Mouse (Mus musculus) cerebellum, adult 11-12 months (tissue): ENCODE data around the gene LTO1.

ENCODE experiments used
- DNase-seq: peaks from one replicate; pipeline ENCODE4 v3.0.0; 2022

Gene LTO1

DNA sequence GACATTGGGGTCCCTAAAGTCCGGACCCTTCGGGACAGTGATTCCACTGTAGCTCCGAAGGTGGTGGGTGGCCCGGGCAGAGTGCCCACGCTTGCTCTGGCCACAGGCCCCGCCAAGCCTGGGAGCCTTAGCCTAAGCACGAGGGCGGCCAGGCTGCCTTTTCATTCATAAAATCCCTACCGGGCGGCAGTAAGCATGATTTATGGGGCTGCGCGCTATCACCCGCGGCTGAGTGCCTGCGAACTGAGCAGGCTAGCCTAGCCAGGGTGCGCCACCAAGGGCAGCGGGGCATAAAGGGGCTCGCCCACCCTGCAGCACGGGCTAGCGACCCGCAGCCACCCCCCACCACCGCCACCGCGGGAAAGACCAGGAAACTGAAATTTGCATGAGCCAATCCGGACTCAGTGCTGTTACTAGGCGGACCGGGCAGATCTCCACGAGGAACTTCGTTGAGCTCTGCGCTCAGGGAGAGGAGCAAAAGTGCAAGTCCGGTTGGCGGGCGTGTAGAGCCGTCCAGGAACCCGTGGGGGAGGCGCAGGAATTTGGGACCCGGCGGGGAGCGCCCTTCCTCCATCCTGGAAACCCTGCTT is 26.4 kb downstream of the LTO1 start:
- DNase-seq: no peak

- DNase-seq: no peak
Observed at GRCm38 (mm10) chr7:144942071-144942743, 27.3 kb downstream of the LTO1 start.

DNA sequence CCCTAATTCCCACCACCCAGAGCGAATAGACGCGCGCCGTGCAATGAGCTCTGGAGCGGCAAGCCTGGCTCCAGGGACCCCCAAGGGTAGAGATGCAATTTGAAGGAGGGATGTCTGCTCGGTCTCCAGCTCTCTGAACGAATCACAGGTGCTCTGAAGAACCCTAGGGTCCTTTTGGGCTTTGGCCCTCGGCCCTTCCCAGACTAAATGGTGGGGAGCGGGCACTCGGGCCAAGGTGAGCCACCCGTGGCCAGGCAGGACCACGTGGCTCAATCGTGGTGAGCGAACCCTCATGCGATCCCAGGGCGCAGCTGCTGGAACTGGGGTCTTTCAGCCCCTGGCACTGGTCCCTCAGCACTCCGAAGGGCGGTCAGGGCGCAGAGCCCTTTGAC is 27.8 kb downstream of the LTO1 start:
- DNase-seq: no peak

- peak; percentile 20 for DNase-seq
Observed at GRCm38 (mm10) chr7:144943254-144943653, 28.4 kb downstream of the LTO1 start.

DNA sequence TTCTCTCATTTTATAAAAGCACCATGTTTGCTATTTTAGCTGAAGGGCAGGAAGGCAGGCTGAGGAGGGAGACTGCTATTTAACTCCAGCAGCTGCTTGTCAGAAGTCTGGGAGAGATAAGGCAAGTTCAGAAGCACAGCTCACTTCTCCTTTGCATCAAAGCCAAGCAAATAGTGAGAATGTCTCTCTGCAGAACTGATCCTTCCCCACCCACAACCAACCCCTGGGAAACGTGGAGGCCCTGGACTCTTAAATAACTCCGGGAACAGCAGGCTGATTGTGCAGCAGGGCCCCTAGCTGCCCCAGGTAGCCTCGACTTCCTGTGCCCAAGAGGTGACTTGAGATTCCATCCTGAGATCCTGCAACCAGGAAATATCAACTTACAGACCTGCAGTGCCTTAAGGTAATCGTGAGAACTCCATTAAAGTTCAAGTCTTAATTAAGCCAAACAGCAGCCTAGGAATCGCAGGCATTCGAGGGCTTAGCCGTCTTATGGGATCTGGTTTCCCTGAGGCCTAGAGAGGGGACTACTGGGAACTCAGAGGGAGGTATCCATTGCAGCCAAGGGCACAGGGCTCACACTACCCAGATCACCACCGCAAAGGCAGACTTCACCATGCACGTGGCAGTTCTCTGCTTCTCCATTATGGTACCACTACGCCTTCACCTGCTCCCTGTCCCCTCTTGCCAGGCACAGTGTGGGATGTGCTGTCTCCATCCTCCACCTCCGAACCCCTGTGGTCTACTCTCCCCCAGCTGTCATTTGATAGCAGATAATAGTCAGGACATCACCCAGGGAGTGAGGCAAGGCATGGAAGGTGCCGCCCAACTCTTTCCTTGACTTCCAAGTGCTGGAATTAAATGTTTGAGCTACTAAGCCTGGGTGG is 43.9 kb downstream of the LTO1 start:
- DNase-seq: no peak

- no peak for DNase-seq
Observed at GRCm38 (mm10) chr7:144963911-144964310, 49.0 kb downstream of the LTO1 start.

DNA sequence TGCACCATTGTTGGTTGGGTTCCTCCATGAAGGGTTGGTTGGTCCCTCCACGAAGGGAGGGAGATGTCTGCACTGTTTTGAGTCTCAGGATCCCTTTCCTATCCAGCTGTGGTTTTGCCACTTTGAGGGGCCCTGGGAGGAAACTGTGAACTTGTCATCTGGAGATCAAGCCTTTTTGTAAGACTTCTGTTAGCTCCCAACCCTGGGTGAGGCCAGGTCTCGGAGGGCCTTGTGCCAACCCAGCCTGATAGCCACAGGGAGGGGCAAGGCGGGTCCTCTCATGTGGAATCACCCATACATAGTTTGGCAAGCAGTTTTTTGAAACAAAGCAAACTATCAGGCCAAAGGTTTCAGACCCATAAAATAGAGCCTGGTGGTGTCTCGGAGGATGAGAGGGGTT is 49.4 kb downstream of the LTO1 start:
- DNase-seq: no peak

- no peak for DNase-seq
Observed at GRCm38 (mm10) chr7:144965893-144966292, 51.0 kb downstream of the LTO1 start.

GRCm38 (mm10) chr7:144970997-144971768 is 56.3 kb downstream of the LTO1 start:
- DNase-seq: no peak

DNA sequence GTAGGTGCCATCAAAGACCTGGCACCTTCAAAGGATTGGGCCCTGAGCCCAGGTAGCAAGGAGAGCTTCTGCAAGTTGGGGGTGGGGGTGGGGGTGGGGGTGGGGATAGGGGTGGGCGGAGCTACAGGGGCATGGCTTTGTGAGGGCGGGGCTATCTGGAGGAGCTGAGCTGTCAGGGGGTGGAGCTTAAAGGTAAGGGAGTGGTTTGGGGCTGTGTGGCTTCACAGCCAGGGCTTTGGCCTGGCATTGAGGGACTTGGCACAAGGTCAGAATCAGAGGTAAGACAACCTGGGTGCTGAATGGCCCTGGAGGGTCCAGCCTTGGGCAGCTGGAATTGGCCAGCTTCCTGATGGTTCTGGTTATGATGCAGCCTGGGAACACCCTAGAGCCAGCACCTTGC is 56.9 kb downstream of the LTO1 start:
- no peak for DNase-seq

DNA sequence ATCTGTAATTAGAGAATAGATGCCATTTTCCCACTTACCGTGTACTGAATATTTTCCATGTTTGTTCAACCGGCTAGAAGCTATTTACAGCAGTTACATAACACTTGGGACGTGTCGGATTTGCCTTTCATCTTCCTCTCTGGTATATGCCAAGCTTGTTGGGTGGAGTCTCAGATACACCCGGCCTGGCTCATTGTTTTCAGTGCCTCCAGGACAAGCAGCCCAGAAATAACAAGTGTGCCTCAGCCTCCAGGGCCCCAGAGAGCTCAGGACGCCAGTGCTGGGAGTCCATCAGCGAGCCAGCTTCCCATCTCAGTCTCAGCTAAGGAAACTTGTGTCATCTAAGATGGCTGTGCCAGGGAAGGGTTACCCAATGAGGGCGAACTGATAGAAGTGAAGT is 58.6 kb downstream of the LTO1 start:
- no peak for DNase-seq

DNA sequence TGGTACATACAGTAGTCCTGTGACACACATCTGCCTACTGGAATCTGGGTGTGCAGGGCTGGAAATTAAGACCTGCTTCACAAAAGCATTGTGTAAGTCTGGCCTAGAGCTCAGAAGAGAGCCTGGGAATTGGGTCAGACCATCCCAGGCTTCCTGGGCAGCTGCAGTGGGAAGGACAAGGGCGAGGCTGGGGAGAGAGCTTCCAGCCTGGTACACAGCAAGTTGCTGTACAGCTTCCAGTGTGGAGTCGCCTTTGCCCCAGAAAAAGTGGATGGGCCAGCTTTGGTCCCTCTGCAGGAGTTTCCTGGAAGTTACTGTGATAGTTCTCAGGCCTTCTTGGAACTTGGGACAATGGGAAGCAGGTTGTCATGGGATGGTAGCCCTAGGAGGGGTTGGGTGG is 62.2 kb downstream of the LTO1 start:
- DNase-seq: no peak

DNA sequence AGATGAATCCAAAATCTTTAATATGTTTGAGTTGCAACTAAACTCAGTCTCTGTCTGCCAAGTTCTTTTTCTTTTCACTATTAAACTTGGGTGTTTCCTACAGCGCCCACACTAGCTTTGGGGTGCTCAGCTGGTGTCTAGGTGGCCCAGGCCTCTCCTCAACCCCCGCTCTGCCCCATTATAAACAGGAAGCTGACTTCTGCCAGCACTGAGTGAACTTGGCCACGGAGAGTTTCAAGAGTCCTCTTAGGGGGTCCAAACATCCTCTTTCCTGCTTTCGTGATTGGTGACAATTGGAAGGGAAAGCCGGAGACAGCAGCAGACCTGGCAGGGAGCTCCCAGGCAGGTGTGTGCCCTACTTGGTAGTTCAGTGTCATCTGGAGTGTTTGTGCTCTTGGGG is 64.9 kb downstream of the LTO1 start:
- no peak for DNase-seq
